Mouse (Mus musculus) layer of hippocampus, postnatal 36 days (tissue): ENCODE data around the gene Gprin2. TPM values are rescaled to one million over a fixed set of nuclear protein-coding genes. Genes with fewer than 3 reads are reported as not detected.

Experiments
- DNase-seq, 2 experiments: peaks; one replicate each; pipeline ENCODE4 v3.0.0; 2022
- total RNA-seq, 2 experiments: library from RNA; stranded (reverse); gene quantifications; 2 replicates each; pipeline ENCODE4 v1.2.3; 2021

Gene Gprin2
- 1 to 10 TPM; 1.4 to 2.9 TPM for total RNA-seq

- peak in 1 of 2 experiments; percentile 17 for DNase-seq
Observed at GRCm38 (mm10) chr14:34201231-34202035, at the start of gene Gprin2. TSS of gene Gprin2 (minus strand) at chr14:34201653.

GRCm38 (mm10) chr14:34240676-34241075, 39.2 kb upstream of the Gprin2 start:
- no peak for DNase-seq

- DNase-seq, result no peak
Observed at GRCm38 (mm10) chr14:34240263-34240662, 38.8 kb upstream of the Gprin2 start.

GRCm38 (mm10) chr14:34234630-34235380, 33.4 kb upstream of the Gprin2 start:
- peak in 1 of 2 experiments; percentile 20 for DNase-seq

- no peak for DNase-seq
Observed at GRCm38 (mm10) chr14:34233846-34234245, 32.4 kb upstream of the Gprin2 start.

GRCm38 (mm10) chr14:34232866-34233680, 31.6 kb upstream of the Gprin2 start:
- no peak for DNase-seq

GRCm38 (mm10) chr14:34232340-34232739, 30.9 kb upstream of the Gprin2 start:
- no peak for DNase-seq

GRCm38 (mm10) chr14:34228830-34229506, 27.5 kb upstream of the Gprin2 start:
- DNase-seq, result no peak

GRCm38 (mm10) chr14:34227981-34228380, 26.5 kb upstream of the Gprin2 start:
- DNase-seq, result no peak

GRCm38 (mm10) chr14:34226566-34226965, 25.1 kb upstream of the Gprin2 start:
- no peak for DNase-seq

- no peak for DNase-seq
Observed at GRCm38 (mm10) chr14:34225986-34226385, 24.5 kb upstream of the Gprin2 start.

- DNase-seq, result no peak
Observed at GRCm38 (mm10) chr14:34223362-34223898, 22.0 kb upstream of the Gprin2 start.

GRCm38 (mm10) chr14:34221416-34222077, 20.1 kb upstream of the Gprin2 start:
- DNase-seq, result no peak

GRCm38 (mm10) chr14:34220426-34220825, 19.0 kb upstream of the Gprin2 start:
- DNase-seq, result no peak

- DNase-seq, result no peak
Observed at GRCm38 (mm10) chr14:34219786-34220198, 18.3 kb upstream of the Gprin2 start.

GRCm38 (mm10) chr14:34219295-34219694, 17.8 kb upstream of the Gprin2 start, which contains the start of gene Syt15:
TSS of gene Syt15 (plus strand) at chr14:34219595.
- DNase-seq, result no peak

- DNase-seq, result no peak
Observed at GRCm38 (mm10) chr14:34215451-34216127, 14.1 kb upstream of the Gprin2 start.

GRCm38 (mm10) chr14:34209942-34210341, 8.5 kb upstream of the Gprin2 start:
- DNase-seq, result no peak

- no peak for DNase-seq
Observed at GRCm38 (mm10) chr14:34209080-34209479, 7.6 kb upstream of the Gprin2 start.

- DNase-seq, result no peak
Observed at GRCm38 (mm10) chr14:34208651-34209050, 7.2 kb upstream of the Gprin2 start.

GRCm38 (mm10) chr14:34207996-34208395, 6.5 kb upstream of the Gprin2 start:
- no peak for DNase-seq
